Mouse (Mus musculus): ENCODE results near the gene Ott.
"Not testable (repeated sequence)": the region's sequence is repeated elsewhere in the genome, so short reads cannot be mapped to it uniquely, and the experiment has no call there.

Gene Ott

GRCm38 (mm10) chrX:149073982-149074381 lies at the start of gene Ott:
TSS of gene Ott (plus strand) at chrX:149074282.
- DNase-seq = not testable (repeated sequence)
